Mouse (Mus musculus): Measurements from ENCODE around the gene Abhd5.

The Abhd5 gene

GRCm38 (mm10) chr9:122351303-122352024, at the start of gene Abhd5:
TSS of gene Abhd5 (plus strand) at chr9:122351608.
- under 1% methylated on average over 84 of the region's 84 CpGs for WGBS

- WGBS, result 74% methylated on average over 3 of the region's 3 CpGs
Observed at GRCm38 (mm10) chr9:122305302-122305701, 46.1 kb upstream of the Abhd5 start.

- WGBS, result 82% methylated on average over 14 of the region's 14 CpGs
Observed at GRCm38 (mm10) chr9:122309013-122309980, 42.1 kb upstream of the Abhd5 start.

GRCm38 (mm10) chr9:122310613-122311049, 40.8 kb upstream of the Abhd5 start:
- 2% methylated on average over 19 of the region's 19 CpGs for WGBS

GRCm38 (mm10) chr9:122311051-122311760, 40.2 kb upstream of the Abhd5 start:
- 79% methylated on average over 7 of the region's 7 CpGs for WGBS

GRCm38 (mm10) chr9:122312296-122312990, 39.0 kb upstream of the Abhd5 start:
- 65% methylated on average over 7 of the region's 7 CpGs for WGBS

GRCm38 (mm10) chr9:122313128-122313527, 38.3 kb upstream of the Abhd5 start:
- 91% methylated on average over 1 of the region's 1 CpGs for WGBS

GRCm38 (mm10) chr9:122314386-122314785, 37.0 kb upstream of the Abhd5 start:
- WGBS, result 65% methylated on average over 6 of the region's 6 CpGs

GRCm38 (mm10) chr9:122314942-122315341, 36.5 kb upstream of the Abhd5 start:
- WGBS, result 75% methylated on average over 4 of the region's 4 CpGs

- WGBS, result 81% methylated on average over 11 of the region's 11 CpGs
Observed at GRCm38 (mm10) chr9:122315501-122315900, 35.9 kb upstream of the Abhd5 start.

GRCm38 (mm10) chr9:122316562-122316961, 34.8 kb upstream of the Abhd5 start:
- WGBS, result 87% methylated on average over 7 of the region's 7 CpGs

- WGBS, result 89% methylated on average over 4 of the region's 4 CpGs
Observed at GRCm38 (mm10) chr9:122320626-122321025, 30.8 kb upstream of the Abhd5 start.

GRCm38 (mm10) chr9:122322356-122322755, 29.1 kb upstream of the Abhd5 start:
- 76% methylated on average over 3 of the region's 3 CpGs for WGBS

GRCm38 (mm10) chr9:122325996-122326395, 25.4 kb upstream of the Abhd5 start:
- 93% methylated on average over 1 of the region's 1 CpGs for WGBS

GRCm38 (mm10) chr9:122328199-122328598, 23.2 kb upstream of the Abhd5 start:
- 71% methylated on average over 3 of the region's 3 CpGs for WGBS

- WGBS, result 51% methylated on average over 2 of the region's 2 CpGs
Observed at GRCm38 (mm10) chr9:122336677-122337076, 14.7 kb upstream of the Abhd5 start.

- WGBS, result 54% methylated on average over 8 of the region's 8 CpGs
Observed at GRCm38 (mm10) chr9:122337510-122337931, 13.9 kb upstream of the Abhd5 start.

GRCm38 (mm10) chr9:122339972-122340371, 11.4 kb upstream of the Abhd5 start:
- WGBS, result 58% methylated on average over 5 of the region's 5 CpGs

- 87% methylated on average over 7 of the region's 7 CpGs for WGBS
Observed at GRCm38 (mm10) chr9:122343399-122343798, 8.0 kb upstream of the Abhd5 start.

- 70% methylated on average over 8 of the region's 8 CpGs for WGBS
Observed at GRCm38 (mm10) chr9:122344560-122344959, 6.8 kb upstream of the Abhd5 start.

GRCm38 (mm10) chr9:122345291-122345690, 6.1 kb upstream of the Abhd5 start:
- WGBS, result 65% methylated on average over 3 of the region's 3 CpGs

Measured in cerebral cortex, adult 2 months (tissue).